Mouse (Mus musculus) E14TG2a.4 (cell line): ENCODE data around the gene Cdh22.

ENCODE experiments used
- CTCF ChIP-seq: conservative IDR thresholded peaks from 2 replicates; pipeline ENCODE4 v1.5.1; 2014; ENCODE audit warnings: low read length
- NANOG ChIP-seq: IDR thresholded peaks from 2 replicates; pipeline ENCODE4 v1.6.1; 2014; ENCODE audit warnings: borderline replicate concordance, low read length, mixed read lengths
- POU5F1 ChIP-seq: IDR thresholded peaks from 2 replicates; pipeline ENCODE4 v1.6.1; 2014; ENCODE audit warnings: low read length, borderline replicate concordance

- TF ChIP-seq CTCF: no peak
- no peak for TF ChIP-seq POU5F1
- no peak for TF ChIP-seq NANOG
These were observed 138.3 kb downstream of the Cdh22 start for GRCm38 (mm10) chr2:165096367-165096766.
